Comparison of ENCODE assay signal across 15 mouse cellular contexts in the genomic region with DNA sequence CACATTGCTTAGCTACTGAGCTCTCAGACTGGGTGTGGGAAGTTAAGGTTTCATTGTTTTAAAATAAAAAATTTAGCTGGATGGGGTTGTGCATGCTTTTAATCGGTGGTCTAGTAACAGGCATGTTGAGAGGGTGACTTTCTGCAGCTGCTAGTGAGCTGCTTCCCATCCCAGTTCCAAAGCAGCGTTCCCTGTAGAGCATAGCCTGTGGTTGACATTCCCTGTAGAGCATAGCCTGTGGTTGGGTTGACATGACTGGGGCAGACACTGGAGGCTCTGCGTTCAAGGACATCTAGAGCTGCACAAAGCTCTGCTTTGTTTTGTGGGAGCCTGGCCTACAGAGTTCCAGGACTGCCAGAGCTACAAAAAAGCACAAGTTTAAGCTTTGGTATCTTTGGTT. TPM values are rescaled to one million over a fixed set of nuclear protein-coding genes. Genes with fewer than 3 reads are reported as not detected.
"Had no signal": no experiment of that assay in that cellular context is flagged by ENCODE, and none has a peak within 500 bp of the region (broad histone marks: within the 10 kb centered on the region; RNA-seq: fewer than 3 reads in every experiment).

No protein-coding gene starts in this region.

- H3K27me3 ChIP-seq: liver, embryonic 13.5 days; midbrain, embryonic 15.5 days had no signal

- H3K9me3 ChIP-seq: liver, embryonic 13.5 days; midbrain, embryonic 10.5 days; midbrain, embryonic 15.5 days had no signal

- DNase-seq: kidney, adult 18-20 months; kidney, postnatal 10 days; liver; liver, embryonic 13.5 days; lung, adult 2 months; lung, postnatal 36 days; right cerebral cortex, adult 18-20 months; right cerebral cortex, postnatal 25 days; thymus, adult 18-20 months; thymus, postnatal 14 days had no signal

- H3K4me2 ChIP-seq: liver, embryonic 13.5 days; midbrain, embryonic 15.5 days had no signal

- H3K9ac ChIP-seq: liver, embryonic 13.5 days; midbrain, embryonic 15.5 days had no signal

- H3K4me3 ChIP-seq: left cerebral cortex, adult 2 months; liver, embryonic 13.5 days; midbrain, embryonic 10.5 days; midbrain, embryonic 15.5 days had no signal

- ATAC-seq: lung, postnatal 0 days; midbrain, embryonic 15.5 days had no signal

- H3K27ac ChIP-seq: left cerebral cortex, adult 2 months; liver, embryonic 13.5 days; midbrain, embryonic 10.5 days; midbrain, embryonic 15.5 days had no signal

RNA-seq across cellular contexts. Expression of gene Wdr34, which starts 24.6 kb away (rescaled TPM):
- total RNA-seq: monocyte, adult 5-6 weeks had no signal
